Mouse (Mus musculus) E14TG2a.4 (cell line): ENCODE results near the gene Grb10.

Experiments used
- H3K27me3 ChIP-seq: 2 replicates; pipeline ENCODE4 v1.6.1; 2014; ENCODE audit warnings: low read length, control low read depth; ENCODE audit not compliant: insufficient read depth
- H3K36me3 ChIP-seq: 2 replicates; pipeline ENCODE4 v1.6.1; 2014; ENCODE audit warnings: low read length, control low read depth; ENCODE audit not compliant: insufficient read depth
- H3K4me1 ChIP-seq: replicated peaks from 2 replicates; pipeline ENCODE4 v1.6.1; 2014; ENCODE audit warnings: low read depth, low read length, control low read depth
- H3K4me3 ChIP-seq: replicated peaks from 2 replicates; pipeline ENCODE4 v1.5.1; 2014; ENCODE audit warnings: mild to moderate bottlenecking, low read length
- H3K9me3 ChIP-seq: 2 replicates; pipeline ENCODE4 v1.6.1; 2014; ENCODE audit warnings: low read length, control low read depth
- CTCF ChIP-seq: conservative IDR thresholded peaks from 2 replicates; pipeline ENCODE4 v1.5.1; 2014; ENCODE audit warnings: low read length
- NANOG ChIP-seq: IDR thresholded peaks from 2 replicates; pipeline ENCODE4 v1.6.1; 2014; ENCODE audit warnings: borderline replicate concordance, low read length, mixed read lengths
- POU5F1 ChIP-seq: IDR thresholded peaks from 2 replicates; pipeline ENCODE4 v1.6.1; 2014; ENCODE audit warnings: low read length, borderline replicate concordance

Gene Grb10

GRCm38 (mm10) chr11:11932102-11932789 is 106.2 kb downstream of the Grb10 start:
- H3K4me3 ChIP-seq = no peak overlapping the region
- no peaks in the 10 kb centered on the region for H3K9me3 ChIP-seq
- TF ChIP-seq NANOG (no peak), CTCF (no peak), POU5F1 (no peak)
- peaks cover 16% of the 10 kb centered on the region for H3K4me1 ChIP-seq
- peaks cover 53% of the 10 kb centered on the region for H3K36me3 ChIP-seq
- no peaks in the 10 kb centered on the region for H3K27me3 ChIP-seq

DNA sequence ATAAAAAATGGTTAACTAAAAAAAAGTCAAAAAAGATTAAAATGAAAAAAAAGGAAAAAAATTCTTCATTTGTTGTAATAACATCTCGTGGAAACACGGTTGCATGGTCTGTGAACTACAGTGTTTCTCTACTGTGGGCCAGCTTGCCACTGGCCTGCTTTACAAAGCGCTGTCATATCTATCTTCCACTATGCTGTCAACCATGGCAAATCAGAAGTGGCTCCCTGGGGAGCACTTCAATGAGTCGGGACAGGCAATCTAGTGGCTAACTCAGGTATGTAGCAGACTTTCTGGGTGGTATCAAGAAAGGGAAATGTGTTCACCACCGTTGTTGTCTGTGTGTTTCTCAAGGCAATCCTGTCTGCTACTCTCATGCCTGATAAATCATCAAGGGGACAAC is 106.8 kb downstream of the Grb10 start:
- H3K27me3 ChIP-seq = no peaks in the 10 kb centered on the region
- no peaks in the 10 kb centered on the region for H3K9me3 ChIP-seq
- H3K4me3 ChIP-seq = no peak overlapping the region
- no peak for TF ChIP-seq POU5F1
- TF ChIP-seq NANOG = no peak
- TF ChIP-seq CTCF = no peak
- peaks cover 16% of the 10 kb centered on the region for H3K4me1 ChIP-seq
- H3K36me3 ChIP-seq = peaks cover 47% of the 10 kb centered on the region

- Histone ChIP-seq H3K27me3 (0 out of 2 replicates have a peak, but pooled peaks cover 3% of the 10 kb centered on the region), H3K9me3 (no peaks in the 10 kb centered on the region), H3K4me3 (no peak overlapping the region), H3K36me3 (peaks cover 36% of the 10 kb centered on the region), H3K4me1 (peaks cover 16% of the 10 kb centered on the region)
- TF ChIP-seq CTCF = no peak
- TF ChIP-seq NANOG = no peak
- TF ChIP-seq POU5F1 = no peak
These were observed 108.0 kb downstream of the Grb10 start for GRCm38 (mm10) chr11:11930527-11930926.

- Histone ChIP-seq H3K4me1 (peaks cover 24% of the 10 kb centered on the region), H3K36me3 (peaks cover 22% of the 10 kb centered on the region), H3K9me3 (no peaks in the 10 kb centered on the region), H3K4me3 (no peak overlapping the region), H3K27me3 (0 out of 2 replicates have a peak, but pooled peaks cover 3% of the 10 kb centered on the region)
- no peak for TF ChIP-seq CTCF
- no peak for TF ChIP-seq NANOG
- no peak for TF ChIP-seq POU5F1
These were observed 109.4 kb downstream of the Grb10 start for GRCm38 (mm10) chr11:11929059-11929458.

DNA sequence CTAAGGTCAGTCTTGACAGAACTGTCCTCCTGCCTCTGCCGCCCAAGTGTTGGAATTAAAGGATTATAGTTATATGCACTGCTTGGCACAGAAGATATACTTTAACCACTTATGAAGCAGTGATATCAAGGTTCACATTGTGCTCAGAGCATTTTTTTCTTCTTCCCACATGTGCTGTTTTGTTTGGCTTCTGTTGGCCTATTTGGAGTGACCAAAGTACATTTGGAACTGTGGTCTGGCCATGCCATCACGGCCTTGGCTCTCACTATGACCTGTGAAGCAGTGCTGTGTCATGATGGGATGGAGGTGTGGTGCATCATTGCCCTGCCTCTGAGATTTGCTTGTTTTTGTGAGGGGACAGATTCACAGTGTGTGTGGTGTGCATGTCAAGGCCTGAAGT is 109.9 kb downstream of the Grb10 start:
- H3K36me3 ChIP-seq = peaks cover 17% of the 10 kb centered on the region
- H3K27me3 ChIP-seq = 0 out of 2 replicates have a peak, but pooled peaks cover 3% of the 10 kb centered on the region
- no peaks in the 10 kb centered on the region for H3K9me3 ChIP-seq
- H3K4me1 ChIP-seq = peaks cover 29% of the 10 kb centered on the region
- no peak for TF ChIP-seq CTCF
- TF ChIP-seq NANOG = no peak
- H3K4me3 ChIP-seq = no peak overlapping the region

GRCm38 (mm10) chr11:11923900-11924299 is 114.6 kb downstream of the Grb10 start:
- TF ChIP-seq POU5F1 (no peak), NANOG (peak; percentile 58; the same call in 1 of the 2 replicates)
- Histone ChIP-seq H3K36me3 (no peaks in the 10 kb centered on the region), H3K4me3 (no peak overlapping the region), H3K4me1 (peaks cover 28% of the 10 kb centered on the region), H3K27me3 (0 out of 2 replicates have a peak, but pooled peaks cover 3% of the 10 kb centered on the region), H3K9me3 (no peaks in the 10 kb centered on the region)

- Histone ChIP-seq H3K9me3 (no peaks in the 10 kb centered on the region), H3K36me3 (no peaks in the 10 kb centered on the region), H3K4me1 (peaks cover 28% of the 10 kb centered on the region), H3K27me3 (0 out of 2 replicates have a peak, but pooled peaks cover 3% of the 10 kb centered on the region), H3K4me3 (no peak overlapping the region)
- TF ChIP-seq NANOG (no peak), POU5F1 (no peak), CTCF (no peak)
These were observed 115.1 kb downstream of the Grb10 start for GRCm38 (mm10) chr11:11923345-11923744.

GRCm38 (mm10) chr11:11922106-11922505 is 116.4 kb downstream of the Grb10 start:
- Histone ChIP-seq H3K4me1 (peaks cover 28% of the 10 kb centered on the region), H3K27me3 (0 out of 2 replicates have a peak, but pooled peaks cover 3% of the 10 kb centered on the region), H3K4me3 (no peak overlapping the region), H3K36me3 (no peaks in the 10 kb centered on the region), H3K9me3 (no peaks in the 10 kb centered on the region)
- no peak for TF ChIP-seq NANOG
- no peak for TF ChIP-seq POU5F1
- TF ChIP-seq CTCF = no peak
